Mouse (Mus musculus) limb, embryonic 12.5 days (tissue): ENCODE measurements around the gene Homer3. TPM values are rescaled to one million over a fixed set of nuclear protein-coding genes. Genes with fewer than 3 reads are reported as not detected.

Experiments used
- ATAC-seq: fragments of 200-750 bp; cut with Nextera tagmentation; 2 replicates; pipeline ENCODE4 v1.8.0; 2017; ENCODE audit warnings: low read depth, moderate TSS enrichment; ENCODE audit not compliant: insufficient number of reproducible peaks, insufficient read depth, low FRiP score, low TSS enrichment
- H3K27ac ChIP-seq: fragments of 300-500 bp; sonication (generic); 2 replicates; pipeline ENCODE4 v1.5.1; 2016; ENCODE audit warnings: mild to moderate bottlenecking, moderate library complexity
- H3K27me3 ChIP-seq: fragments of 300-500 bp; sonication (generic); 2 replicates; pipeline ENCODE4 v1.6.1; 2016; ENCODE audit warnings: mild to moderate bottlenecking, moderate library complexity
- H3K36me3 ChIP-seq: fragments of 300-500 bp; sonication (generic); 2 replicates; pipeline ENCODE4 v1.6.1; 2016; ENCODE audit warnings: mild to moderate bottlenecking, moderate library complexity
- H3K4me1 ChIP-seq: fragments of 300-500 bp; sonication (generic); replicated peaks from 2 replicates; pipeline ENCODE4 v1.6.1; 2016
- H3K4me2 ChIP-seq: fragments of 300-500 bp; sonication (generic); 2 replicates; pipeline ENCODE4 v1.6.1; 2016; ENCODE audit warnings: mild to moderate bottlenecking, moderate library complexity
- H3K4me3 ChIP-seq: fragments of 300-500 bp; sonication (generic); replicated peaks from 2 replicates; pipeline ENCODE4 v1.5.1; 2016; ENCODE audit warnings: mild to moderate bottlenecking
- H3K9ac ChIP-seq: fragments of 300-500 bp; sonication (generic); replicated peaks from 2 replicates; pipeline ENCODE4 v1.6.1; 2016; ENCODE audit warnings: mild to moderate bottlenecking, moderate library complexity
- H3K9me3 ChIP-seq: fragments of 300-500 bp; sonication (generic); 2 replicates; pipeline ENCODE4 v1.6.1; 2016; ENCODE audit warnings: mild to moderate bottlenecking, moderate library complexity
- WGBS: fragments of 180-500 bp; shearing (Covaris S2); methylation state at CpG from one replicate; pipeline ENCODE4 v1.1.7; 2016; 5-methylcytosine and 5-hydroxymethylcytosine counted together
- polyA plus RNA-seq: library from polyadenylated mRNA; unstranded; fragments of >200 nt; fragmentation: Nextera tagmentation; extraction: Ambion mirVana; gene quantifications from 2 replicates; pipeline ENCODE4 v1.2.1, GENCODE M21; 2016

Gene Homer3
- polyA plus RNA-seq, 1 experiment from 2014 or later, result 88.9 TPM

GRCm38 (mm10) chr8:70332878-70333202, 50.2 kb downstream of the Homer3 start:
- H3K27ac ChIP-seq, result no peak overlapping the region
- peaks cover 79% of the 10 kb centered on the region for H3K36me3 ChIP-seq
- no peak for ATAC-seq
- H3K4me3 ChIP-seq, result no peak overlapping the region
- H3K4me2 ChIP-seq, result no peak overlapping the region
- H3K27me3 ChIP-seq, result peaks cover 24% of the 10 kb centered on the region
- no peaks in the 10 kb centered on the region for H3K9me3 ChIP-seq
- H3K4me1 ChIP-seq, result peaks cover 34% of the 10 kb centered on the region
- WGBS, result 96% methylated on average over 6 of the region's 6 CpGs
- no peak overlapping the region for H3K9ac ChIP-seq

- H3K4me2 ChIP-seq, result no peak overlapping the region
- H3K27ac ChIP-seq, result no peak overlapping the region
- no peak for ATAC-seq
- 90% methylated on average over 7 of the region's 7 CpGs for WGBS
- no peak overlapping the region for H3K9ac ChIP-seq
- H3K9me3 ChIP-seq, result no peaks in the 10 kb centered on the region
- H3K4me1 ChIP-seq, result peaks cover 13% of the 10 kb centered on the region
- H3K4me3 ChIP-seq, result no peak overlapping the region
- H3K36me3 ChIP-seq, result peaks cover 99% of the 10 kb centered on the region
- no peaks in the 10 kb centered on the region for H3K27me3 ChIP-seq
Measured at GRCm38 (mm10) chr8:70338931-70339330, 56.3 kb downstream of the Homer3 start.

GRCm38 (mm10) chr8:70340659-70341058, 58.0 kb downstream of the Homer3 start:
- H3K27ac ChIP-seq, result no peak overlapping the region
- H3K9me3 ChIP-seq, result no peaks in the 10 kb centered on the region
- no peak overlapping the region for H3K4me2 ChIP-seq
- H3K4me1 ChIP-seq, result peaks cover 25% of the 10 kb centered on the region
- no peak for ATAC-seq
- H3K36me3 ChIP-seq, result peaks cover 91% of the 10 kb centered on the region
- H3K27me3 ChIP-seq, result no peaks in the 10 kb centered on the region
- no peak overlapping the region for H3K4me3 ChIP-seq
- 85% methylated on average over 7 of the region's 7 CpGs for WGBS
- H3K9ac ChIP-seq, result no peak overlapping the region

- no peaks in the 10 kb centered on the region for H3K27me3 ChIP-seq
- WGBS, result 84% methylated on average over 14 of the region's 14 CpGs
- ATAC-seq, result no peak
- no peak overlapping the region for H3K27ac ChIP-seq
- H3K9me3 ChIP-seq, result no peaks in the 10 kb centered on the region
- H3K4me1 ChIP-seq, result peaks cover 25% of the 10 kb centered on the region
- H3K36me3 ChIP-seq, result peaks cover 87% of the 10 kb centered on the region
- no peak overlapping the region for H3K4me2 ChIP-seq
- H3K4me3 ChIP-seq, result no peak overlapping the region
- H3K9ac ChIP-seq, result no peak overlapping the region
Measured at GRCm38 (mm10) chr8:70342007-70342406, 59.4 kb downstream of the Homer3 start.

GRCm38 (mm10) chr8:70343076-70343475, 60.4 kb downstream of the Homer3 start:
- Histone ChIP-seq H3K4me1 (peaks cover 28% of the 10 kb centered on the region), H3K27ac (peak overlapping the region; percentile 64), H3K4me2 (no peak overlapping the region), H3K9me3 (no peaks in the 10 kb centered on the region), H3K36me3 (peaks cover 84% of the 10 kb centered on the region), H3K4me3 (no peak overlapping the region), H3K27me3 (no peaks in the 10 kb centered on the region), H3K9ac (no peak overlapping the region)
- ATAC-seq, result peak; percentile 28; the same call in 1 of the 2 replicates
- 24% methylated on average over 7 of the region's 7 CpGs for WGBS

- Histone ChIP-seq H3K4me3 (no peak overlapping the region), H3K27me3 (no peaks in the 10 kb centered on the region), H3K4me2 (no peak overlapping the region), H3K4me1 (peaks cover 34% of the 10 kb centered on the region), H3K9ac (no peak overlapping the region), H3K9me3 (no peaks in the 10 kb centered on the region), H3K27ac (peak overlapping the region; percentile 64), H3K36me3 (peaks cover 84% of the 10 kb centered on the region)
- ATAC-seq, result no peak
- 47% methylated on average over 6 of the region's 6 CpGs for WGBS
Measured at GRCm38 (mm10) chr8:70343696-70344095, 61.1 kb downstream of the Homer3 start.

Other genes starting within 250 kb of the Homer3 start
- 62.7 and 65.3 TPM in 2 replicates for gene Mau2, start 240.1 kb upstream of the Homer3 start, polyA plus RNA-seq
- gene Sugp1, start 240.0 kb upstream of the Homer3 start, polyA plus RNA-seq, result 55.9 and 58.9 TPM in 2 replicates
- 0.79 and 0.96 TPM in 2 replicates for gene Tm6sf2, start 209.9 kb upstream of the Homer3 start, polyA plus RNA-seq
- not detected in 2 replicates for gene Hapln4, start 199.4 kb upstream of the Homer3 start, polyA plus RNA-seq
- 0.56 and 1.1 TPM in 2 replicates for gene Ncan, start 162.0 kb upstream of the Homer3 start, polyA plus RNA-seq
- gene Nr2c2ap, start 151.5 kb upstream of the Homer3 start, polyA plus RNA-seq, result 21.4 and 22.7 TPM in 2 replicates
- 26.6 and 28.4 TPM in 2 replicates for gene Rfxank, start 143.7 kb upstream of the Homer3 start, polyA plus RNA-seq
- gene Borcs8, start 143.3 kb upstream of the Homer3 start, polyA plus RNA-seq, result 44.7 and 47.6 TPM in 2 replicates
- gene Mef2b, start 143.1 kb upstream of the Homer3 start, polyA plus RNA-seq, result 0.49 and 1.1 TPM in 2 replicates
- 67.5 and 69.9 TPM in 2 replicates for gene Tmem161a, start 110.5 kb upstream of the Homer3 start, polyA plus RNA-seq
- 2.4 and 3.5 TPM in 2 replicates for gene Slc25a42, start 70.5 kb upstream of the Homer3 start, polyA plus RNA-seq
- 48.3 and 50.7 TPM in 2 replicates for gene Sugp2, start 48.6 kb upstream of the Homer3 start, polyA plus RNA-seq
- 22.5 and 26.4 TPM in 2 replicates for gene Armc6, start 48.4 kb upstream of the Homer3 start, polyA plus RNA-seq
- 52.0 and 54.9 TPM in 2 replicates for gene Ddx49, start 19.7 kb downstream of the Homer3 start, polyA plus RNA-seq
- 269 and 288 TPM in 2 replicates for gene Cope, start 19.7 kb downstream of the Homer3 start, polyA plus RNA-seq
- 7.9 and 8.8 TPM in 2 replicates for gene Cers1, start 32.9 kb downstream of the Homer3 start, polyA plus RNA-seq
- 3.7 and 4.2 TPM in 2 replicates for gene Gdf1, start 47.0 kb downstream of the Homer3 start, polyA plus RNA-seq
- 32.5 and 34.3 TPM in 2 replicates for gene Upf1, start 70.5 kb downstream of the Homer3 start, polyA plus RNA-seq
- gene Comp, start 90.7 kb downstream of the Homer3 start, polyA plus RNA-seq, result 2.8 and 5.8 TPM in 2 replicates
- 18.4 and 24.8 TPM in 2 replicates for gene Crtc1, start 156.8 kb downstream of the Homer3 start, polyA plus RNA-seq
- 26.8 and 27.3 TPM in 2 replicates for gene Klhl26, start 194.1 kb downstream of the Homer3 start, polyA plus RNA-seq
- 17.5 and 22.1 TPM in 2 replicates for gene Tmem59l, start 204.5 kb downstream of the Homer3 start, polyA plus RNA-seq
- gene Crlf1, start 210.3 kb downstream of the Homer3 start, polyA plus RNA-seq, result 82.4 and 105 TPM in 2 replicates
- gene Rex1bd, start 223.9 kb downstream of the Homer3 start, polyA plus RNA-seq, result 142 and 151 TPM in 2 replicates
- gene Uba52, start 228.0 kb downstream of the Homer3 start, polyA plus RNA-seq, result 882 and 891 TPM in 2 replicates
- gene Fkbp8, start 244.9 kb downstream of the Homer3 start, polyA plus RNA-seq, result 280 and 286 TPM in 2 replicates
- 50.3 and 50.7 TPM in 2 replicates for gene Kxd1, start 245.1 kb downstream of the Homer3 start, polyA plus RNA-seq